Mouse (Mus musculus) forebrain, embryonic 12.5 days (tissue): ENCODE results near the gene Fam107b. TPM values are rescaled to one million over a fixed set of nuclear protein-coding genes. Genes with fewer than 3 reads are reported as not detected.

Source experiments
- polyA plus RNA-seq: library from polyadenylated mRNA; unstranded; fragments of >200 nt; fragmentation: Nextera tagmentation; extraction: Ambion mirVana; gene quantifications from 2 replicates; pipeline ENCODE4 v1.2.1, GENCODE M21; 2016

Fam107b gene
- polyA plus RNA-seq, 1 experiment from 2014 or later: 44.2 TPM

Other genes with a start within 250 kb of the Fam107b start
- gene Rpp38, start 237.8 kb upstream of the Fam107b start, polyA plus RNA-seq: 16.8 and 17.6 TPM in 2 replicates
- gene Acbd7, start 234.3 kb upstream of the Fam107b start, polyA plus RNA-seq: 0.69 and 1.2 TPM in 2 replicates
- gene Olah, start 173.3 kb upstream of the Fam107b start, polyA plus RNA-seq: not detected in 2 replicates
- 2.1 and 3.2 TPM in 2 replicates for gene Meig1, start 147.8 kb upstream of the Fam107b start, polyA plus RNA-seq
- 7.7 and 8.7 TPM in 2 replicates for gene Dclre1c, start 146.4 kb upstream of the Fam107b start, polyA plus RNA-seq
- 37.8 and 40.3 TPM in 2 replicates for gene Suv39h2, start 95.5 kb upstream of the Fam107b start, polyA plus RNA-seq
- 11.1 and 11.4 TPM in 2 replicates for gene Gm45902, start 57.7 kb upstream of the Fam107b start, polyA plus RNA-seq
- 104 and 107 TPM in 2 replicates for gene Hspa14, start 57.7 kb upstream of the Fam107b start, polyA plus RNA-seq
- gene Cdnf, start 57.5 kb upstream of the Fam107b start, polyA plus RNA-seq: 0.08 TPM in 2 replicates